Mouse (Mus musculus) neural tube, embryonic 14.5 days (tissue): ENCODE measurements around the gene 4933400A11Rik. TPM values are rescaled to one million over a fixed set of nuclear protein-coding genes. Genes with fewer than 3 reads are reported as not detected.

ENCODE experiments used
- ATAC-seq: fragments of 200-750 bp; cut with Nextera tagmentation; 2 replicates; pipeline ENCODE4 v1.8.0; 2017; ENCODE audit warnings: low read depth, mild to moderate bottlenecking, moderate TSS enrichment, moderate library complexity
- H3K27ac ChIP-seq: fragments of 300-500 bp; sonication (generic); 2 replicates; pipeline ENCODE4 v1.5.1; 2014; ENCODE audit warnings: low read depth, mild to moderate bottlenecking, control low read depth, low read length, moderate library complexity, mixed read lengths
- H3K27me3 ChIP-seq: fragments of 300-500 bp; sonication (generic); 2 replicates; pipeline ENCODE4 v1.6.1; 2014; ENCODE audit warnings: low read length; ENCODE audit not compliant: control insufficient read depth, insufficient read depth
- H3K36me3 ChIP-seq: fragments of 300-500 bp; sonication (generic); 2 replicates; pipeline ENCODE4 v1.6.1; 2014; ENCODE audit warnings: low read length, mixed read lengths; ENCODE audit not compliant: control insufficient read depth, insufficient read depth
- H3K4me1 ChIP-seq: fragments of 300-500 bp; sonication (generic); 2 replicates; pipeline ENCODE4 v1.6.1; 2014; ENCODE audit warnings: low read length; ENCODE audit not compliant: control insufficient read depth, insufficient read depth
- H3K4me2 ChIP-seq: fragments of 300-500 bp; sonication (generic); 2 replicates; pipeline ENCODE4 v1.6.1; 2014; ENCODE audit warnings: mild to moderate bottlenecking, low read depth, low read length, control low read depth
- H3K4me3 ChIP-seq: fragments of 300-500 bp; sonication (generic); 2 replicates; pipeline ENCODE4 v1.5.1; 2014; ENCODE audit warnings: low read depth, low read length, control low read depth, mixed read lengths
- H3K9ac ChIP-seq: fragments of 300-500 bp; sonication (generic); replicated peaks from 2 replicates; pipeline ENCODE4 v1.6.1; 2014; ENCODE audit warnings: low read depth, mild to moderate bottlenecking, control low read depth, low read length, mixed read lengths
- H3K9me3 ChIP-seq: fragments of 300-500 bp; sonication (generic); 2 replicates; pipeline ENCODE4 v1.6.1; 2016; ENCODE audit warnings: low read length; ENCODE audit not compliant: control insufficient read depth
- WGBS: fragments of 180-500 bp; shearing (Covaris S2); extraction: QIAGEN DNeasy Blood & Tissue Kit; methylation state at CpG from one replicate; pipeline ENCODE4 v1.1.7; 2014; 5-methylcytosine and 5-hydroxymethylcytosine counted together
- polyA plus RNA-seq: library from polyadenylated mRNA; unstranded; fragments of >200 nt; fragmentation: Nextera tagmentation; extraction: Ambion mirVana; gene quantifications from 2 replicates; pipeline ENCODE4 v1.2.1, GENCODE M21; 2014

4933400A11Rik gene
- polyA plus RNA-seq, 1 experiment from 2014 or later = not detected

DNA sequence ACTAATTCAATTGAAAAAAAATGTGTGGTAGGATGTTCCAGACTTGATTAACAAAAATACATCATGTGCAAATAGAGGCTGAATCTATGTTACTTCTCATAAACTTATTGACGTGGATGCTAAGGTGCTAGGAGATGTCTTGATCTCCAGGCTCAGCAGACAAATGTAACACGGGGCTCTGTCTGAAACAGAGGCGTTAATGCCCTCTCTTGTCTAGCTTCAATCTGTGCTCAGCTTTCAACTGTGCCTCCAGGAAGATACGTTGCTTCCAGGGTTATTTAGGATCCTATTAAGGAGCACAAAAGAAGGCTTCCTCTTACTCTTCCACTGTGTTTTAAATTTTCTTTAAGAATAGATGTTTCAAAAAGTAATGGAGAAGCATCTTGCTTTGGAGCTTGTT, 20.8 kb upstream of the 4933400A11Rik start:
- H3K36me3 ChIP-seq = no peaks in the 10 kb centered on the region
- no peaks in the 10 kb centered on the region for H3K4me1 ChIP-seq
- H3K27me3 ChIP-seq = no peaks in the 10 kb centered on the region; the same call in 1 of the 2 replicates
- no peak overlapping the region for H3K4me3 ChIP-seq
- no peak overlapping the region for H3K9ac ChIP-seq
- no peak for ATAC-seq
- no peaks in the 10 kb centered on the region for H3K9me3 ChIP-seq
- 24% methylated on average over 4 of the region's 4 CpGs for WGBS
- no peak overlapping the region for H3K4me2 ChIP-seq
- H3K27ac ChIP-seq = no peak overlapping the region

DNA sequence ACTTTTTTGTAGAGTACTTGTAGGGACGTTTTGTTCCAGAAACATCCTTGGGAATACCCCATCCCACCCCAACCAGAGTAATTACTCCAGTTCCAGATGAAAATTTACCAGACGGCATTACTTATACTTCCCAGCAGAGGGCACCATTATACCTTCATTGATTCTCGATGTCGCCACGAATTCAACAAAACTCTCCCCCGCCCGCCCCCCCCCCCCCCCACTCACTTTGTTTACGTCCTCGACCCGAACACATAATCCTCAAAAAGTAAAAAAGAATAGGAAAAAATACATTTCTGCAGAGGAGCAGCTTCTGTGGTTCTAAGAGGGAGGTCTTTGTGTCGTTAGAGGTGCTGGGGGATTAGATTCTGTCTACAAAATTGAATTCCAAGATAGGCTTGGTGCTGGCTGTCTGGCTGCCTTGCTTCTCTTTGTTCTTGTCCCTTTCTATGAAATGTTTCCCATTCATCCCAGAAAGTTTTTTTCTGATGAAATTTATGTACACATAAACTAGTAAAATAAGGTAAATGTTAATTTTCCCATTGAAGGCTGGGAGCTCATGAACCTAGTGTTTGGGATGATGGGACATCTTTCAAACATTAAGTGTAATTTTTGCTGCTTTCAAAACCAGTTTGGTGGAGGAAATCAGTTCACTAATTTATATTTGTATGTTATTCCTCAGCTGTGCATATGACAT, 19.7 kb upstream of the 4933400A11Rik start:
- Histone ChIP-seq H3K4me2 (peak overlapping the region; percentile 20; the same call in 1 of the 2 replicates), H3K4me1 (no peaks in the 10 kb centered on the region), H3K27me3 (no peaks in the 10 kb centered on the region; the same call in 1 of the 2 replicates), H3K36me3 (no peaks in the 10 kb centered on the region), H3K9ac (no peak overlapping the region), H3K9me3 (no peaks in the 10 kb centered on the region), H3K27ac (no peak overlapping the region), H3K4me3 (peak overlapping the region; percentile 17; the same call in 1 of the 2 replicates)
- peak; percentile 44 for ATAC-seq
- WGBS = 8% methylated on average over 11 of the region's 11 CpGs

DNA sequence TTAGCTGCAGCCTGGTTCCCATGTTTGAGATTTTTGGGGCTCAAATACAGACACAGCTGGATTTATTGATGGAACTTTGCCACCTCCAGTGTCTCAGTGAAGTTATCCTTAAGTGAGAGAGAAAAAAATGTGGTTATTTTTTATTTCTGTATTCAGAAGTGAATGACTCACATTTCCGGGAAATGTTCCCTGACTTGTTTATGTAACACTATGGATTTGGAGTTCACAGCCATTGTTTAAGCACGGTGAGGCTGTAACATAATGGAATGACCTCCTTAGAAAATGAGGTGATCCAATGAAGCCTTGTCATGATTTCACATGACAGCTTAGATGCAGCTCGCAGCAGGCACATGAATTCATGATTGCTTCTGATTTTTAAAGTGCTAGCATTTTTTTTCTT, 17.7 kb upstream of the 4933400A11Rik start:
- no peak overlapping the region for H3K4me3 ChIP-seq
- no peak overlapping the region for H3K9ac ChIP-seq
- H3K4me2 ChIP-seq = no peak overlapping the region
- no peaks in the 10 kb centered on the region for H3K9me3 ChIP-seq
- H3K27me3 ChIP-seq = no peaks in the 10 kb centered on the region
- WGBS = 63% methylated on average over 3 of the region's 3 CpGs
- H3K36me3 ChIP-seq = no peaks in the 10 kb centered on the region
- H3K27ac ChIP-seq = no peak overlapping the region
- no peak for ATAC-seq
- H3K4me1 ChIP-seq = no peaks in the 10 kb centered on the region

DNA sequence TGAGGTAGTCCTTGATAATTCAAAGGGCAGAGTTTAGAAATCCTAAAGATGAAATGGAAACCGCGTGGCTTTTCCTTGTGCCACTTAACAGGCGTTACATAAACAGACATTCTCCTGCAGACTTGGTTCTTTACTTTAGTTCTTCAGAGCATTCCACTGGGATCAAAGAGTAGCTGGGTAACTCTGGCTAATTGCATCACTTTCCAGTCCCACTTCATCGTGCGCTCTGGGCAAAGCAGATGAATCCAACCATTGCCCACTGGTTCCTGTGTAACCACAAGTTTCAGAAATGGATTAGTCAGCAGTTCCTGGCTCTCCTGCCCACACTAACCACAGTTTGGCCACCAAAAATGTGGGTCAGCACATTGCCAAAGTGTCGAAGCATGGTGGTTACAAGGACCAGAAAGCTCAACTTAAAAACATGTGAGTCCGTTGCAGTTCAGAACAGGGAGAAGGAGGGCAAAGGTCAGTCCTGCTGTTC, 15.4 kb upstream of the 4933400A11Rik start:
- no peak for ATAC-seq
- 59% methylated on average over 7 of the region's 7 CpGs for WGBS
- H3K4me3 ChIP-seq = no peak overlapping the region
- no peak overlapping the region for H3K9ac ChIP-seq
- H3K4me2 ChIP-seq = no peak overlapping the region
- H3K27ac ChIP-seq = no peak overlapping the region
- no peaks in the 10 kb centered on the region for H3K36me3 ChIP-seq
- no peaks in the 10 kb centered on the region for H3K4me1 ChIP-seq
- H3K9me3 ChIP-seq = no peaks in the 10 kb centered on the region
- no peaks in the 10 kb centered on the region for H3K27me3 ChIP-seq

DNA sequence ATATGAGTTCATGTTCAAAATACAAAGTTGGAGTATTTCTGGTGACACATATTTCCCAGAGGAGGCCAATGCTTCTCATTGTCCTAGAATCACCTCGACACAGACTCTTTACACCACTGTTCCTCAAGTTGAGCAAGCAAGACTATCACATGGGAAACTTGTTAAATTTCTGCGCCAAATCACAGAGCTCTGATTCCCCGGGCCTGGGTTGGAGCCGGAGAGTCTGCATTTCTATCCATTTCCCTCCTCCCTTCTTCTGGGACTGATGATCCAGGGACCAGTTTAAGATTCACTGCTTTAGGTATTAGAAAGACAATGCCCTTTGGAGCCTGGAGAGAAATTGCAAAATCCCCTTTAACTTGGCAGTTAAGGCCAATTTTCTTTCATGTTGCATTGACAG, 15.0 kb upstream of the 4933400A11Rik start:
- Histone ChIP-seq H3K4me1 (no peaks in the 10 kb centered on the region), H3K4me2 (no peak overlapping the region), H3K36me3 (no peaks in the 10 kb centered on the region), H3K27ac (no peak overlapping the region), H3K9ac (no peak overlapping the region), H3K9me3 (no peaks in the 10 kb centered on the region), H3K27me3 (no peaks in the 10 kb centered on the region), H3K4me3 (no peak overlapping the region)
- no peak for ATAC-seq
- 73% methylated on average over 4 of the region's 4 CpGs for WGBS

DNA sequence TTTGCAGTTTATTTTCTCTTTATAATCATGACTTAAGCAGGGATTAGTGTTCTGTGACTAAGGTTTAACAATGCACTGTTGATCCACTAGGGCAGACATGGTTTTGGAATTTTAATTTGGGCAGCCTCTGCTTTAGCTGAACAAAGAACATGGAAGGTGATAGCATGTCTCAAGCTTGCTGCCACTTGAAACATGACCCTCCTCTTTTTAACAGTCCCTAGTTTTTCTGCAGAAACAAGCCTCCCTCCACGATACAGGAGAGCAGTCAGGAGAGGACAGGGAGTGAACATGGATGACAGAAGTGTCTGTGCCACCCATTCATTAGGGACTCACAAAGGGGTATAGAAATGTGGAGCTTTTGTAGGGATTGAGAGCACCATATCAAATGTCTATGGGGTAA, 13.4 kb upstream of the 4933400A11Rik start:
- no peaks in the 10 kb centered on the region for H3K4me1 ChIP-seq
- H3K27me3 ChIP-seq = no peaks in the 10 kb centered on the region
- H3K9ac ChIP-seq = no peak overlapping the region
- ATAC-seq = no peak
- no peak overlapping the region for H3K4me3 ChIP-seq
- H3K27ac ChIP-seq = no peak overlapping the region
- H3K4me2 ChIP-seq = no peak overlapping the region
- 7% methylated on average over 1 of the region's 1 CpGs for WGBS
- no peaks in the 10 kb centered on the region for H3K36me3 ChIP-seq
- no peaks in the 10 kb centered on the region for H3K9me3 ChIP-seq

DNA sequence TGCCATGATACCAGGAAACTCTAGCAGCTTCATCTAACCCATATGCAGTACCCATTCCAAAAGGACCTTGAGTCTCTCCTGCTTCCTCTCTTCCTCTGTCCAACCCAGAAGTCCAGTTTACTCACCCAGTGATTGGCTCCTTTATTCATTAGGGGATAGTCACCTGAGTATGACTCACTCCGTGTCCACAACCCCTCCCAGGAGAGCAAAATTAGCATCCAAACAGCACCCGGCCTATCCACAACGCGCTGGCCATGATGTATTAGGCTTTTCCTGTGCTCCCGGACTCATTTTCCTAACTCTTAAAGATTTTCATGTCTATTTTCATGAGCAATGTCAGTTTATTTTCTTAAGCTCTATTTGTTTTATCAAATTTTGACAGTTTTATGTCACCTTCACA, 10.3 kb upstream of the 4933400A11Rik start:
- 82% methylated on average over 5 of the region's 5 CpGs for WGBS
- no peak for ATAC-seq
- Histone ChIP-seq H3K36me3 (no peaks in the 10 kb centered on the region), H3K4me1 (no peaks in the 10 kb centered on the region), H3K4me2 (no peak overlapping the region), H3K9me3 (no peaks in the 10 kb centered on the region), H3K27ac (no peak overlapping the region), H3K4me3 (no peak overlapping the region), H3K9ac (no peak overlapping the region), H3K27me3 (no peaks in the 10 kb centered on the region)

DNA sequence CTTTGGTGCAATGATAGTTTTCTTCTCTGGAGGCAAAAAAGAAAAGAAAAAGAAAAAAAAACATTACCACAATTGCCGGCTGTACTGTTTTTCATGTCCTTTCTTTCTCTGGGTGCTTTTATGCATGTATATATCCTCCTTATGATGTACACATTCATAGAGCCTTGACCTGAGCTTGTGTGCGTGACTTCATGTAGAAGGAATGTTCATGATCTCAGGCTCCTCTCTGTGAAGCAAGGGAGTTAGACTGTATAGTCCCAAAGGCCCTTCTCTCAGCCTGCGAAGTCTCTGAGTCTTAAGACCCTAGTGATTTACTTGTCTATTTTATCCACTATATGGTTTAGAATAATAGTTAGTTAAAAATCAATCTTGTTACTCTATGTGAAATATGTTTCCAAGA, 21.4 kb downstream of the 4933400A11Rik start:
- H3K36me3 ChIP-seq = no peaks in the 10 kb centered on the region
- WGBS = 91% methylated on average over 3 of the region's 3 CpGs
- no peak for ATAC-seq
- no peak overlapping the region for H3K9ac ChIP-seq
- no peak overlapping the region for H3K27ac ChIP-seq
- H3K4me2 ChIP-seq = no peak overlapping the region
- H3K27me3 ChIP-seq = no peaks in the 10 kb centered on the region
- H3K4me1 ChIP-seq = no peaks in the 10 kb centered on the region
- no peak overlapping the region for H3K4me3 ChIP-seq
- H3K9me3 ChIP-seq = no peaks in the 10 kb centered on the region

DNA sequence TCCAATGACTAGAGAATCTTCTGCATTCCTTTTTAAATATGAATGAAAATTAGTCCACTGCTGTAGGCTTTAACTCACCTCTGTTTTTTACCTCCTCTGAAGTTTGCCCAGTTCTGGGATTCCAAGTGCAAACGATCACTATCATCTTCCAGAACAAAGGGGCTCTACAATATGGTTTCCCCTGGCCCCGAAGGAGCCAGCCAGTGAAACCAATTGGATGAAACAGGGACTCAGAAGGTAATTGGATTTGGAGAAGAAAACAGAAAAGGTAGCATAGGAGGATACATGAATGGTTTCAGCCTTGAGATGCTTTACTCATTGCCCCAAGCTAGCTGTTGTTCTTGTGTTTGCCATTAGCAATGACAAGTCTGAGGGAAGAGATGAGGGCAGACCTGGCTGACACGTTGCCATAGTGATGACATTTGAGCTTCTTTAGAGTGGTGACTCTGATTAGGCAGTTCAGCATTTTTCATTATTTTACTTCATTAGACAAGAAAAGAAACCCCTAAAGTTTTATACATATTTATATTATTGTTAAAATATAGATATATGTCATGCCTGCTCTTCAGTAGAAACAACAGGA, 44.0 kb downstream of the 4933400A11Rik start:
- no peaks in the 10 kb centered on the region for H3K9me3 ChIP-seq
- 68% methylated on average over 3 of the region's 3 CpGs for WGBS
- no peak overlapping the region for H3K9ac ChIP-seq
- ATAC-seq = no peak
- no peaks in the 10 kb centered on the region for H3K27me3 ChIP-seq
- H3K4me1 ChIP-seq = no peaks in the 10 kb centered on the region
- H3K36me3 ChIP-seq = no peaks in the 10 kb centered on the region
- H3K4me3 ChIP-seq = no peak overlapping the region
- H3K4me2 ChIP-seq = no peak overlapping the region
- no peak overlapping the region for H3K27ac ChIP-seq
